Mouse (Mus musculus): ENCODE results near the gene Mccc2.

Gene Mccc2

DNA sequence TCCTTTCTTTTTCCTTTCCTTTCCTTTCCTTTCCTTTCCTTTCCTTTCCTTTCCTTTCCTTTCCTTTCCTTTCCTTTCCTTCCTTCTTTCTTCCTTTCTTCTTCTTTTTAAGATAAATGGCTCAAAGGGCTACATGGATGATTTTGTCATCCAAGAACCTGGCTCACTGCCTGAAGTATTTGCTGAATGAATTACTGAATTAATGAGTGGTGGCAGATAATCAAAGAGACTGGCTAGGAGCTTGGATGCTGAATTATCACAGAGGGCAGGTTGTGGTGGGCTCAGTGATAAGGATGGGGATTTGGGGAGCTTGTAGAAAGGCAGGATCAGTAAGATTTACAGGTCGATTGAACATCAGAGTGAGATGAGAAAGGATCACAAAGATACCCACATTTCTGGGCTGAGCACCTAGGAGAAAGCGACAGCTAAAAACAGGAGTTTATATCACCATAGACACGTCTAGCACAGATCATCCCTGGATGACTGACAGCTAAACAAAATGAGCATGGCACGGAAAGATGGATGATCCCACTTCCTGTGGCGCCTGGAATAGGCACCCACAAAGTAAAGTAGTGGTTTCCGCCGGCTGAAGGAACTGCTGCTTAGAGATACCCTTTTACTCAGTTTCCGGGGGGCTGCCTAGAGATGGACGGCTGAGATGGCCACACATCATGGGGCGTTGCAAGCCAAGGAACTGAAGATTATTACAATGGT, 76.7 kb downstream of the Mccc2 start:
- no peak for DNase-seq (ENCODE audit: low spot score)

GRCm38 (mm10) chr13:99937741-99938140, 77.7 kb downstream of the Mccc2 start:
- DNase-seq (ENCODE audit: low spot score): no peak

- no peak for DNase-seq (ENCODE audit: low spot score)
These were observed 83.0 kb downstream of the Mccc2 start for GRCm38 (mm10) chr13:99932406-99932805.

DNA sequence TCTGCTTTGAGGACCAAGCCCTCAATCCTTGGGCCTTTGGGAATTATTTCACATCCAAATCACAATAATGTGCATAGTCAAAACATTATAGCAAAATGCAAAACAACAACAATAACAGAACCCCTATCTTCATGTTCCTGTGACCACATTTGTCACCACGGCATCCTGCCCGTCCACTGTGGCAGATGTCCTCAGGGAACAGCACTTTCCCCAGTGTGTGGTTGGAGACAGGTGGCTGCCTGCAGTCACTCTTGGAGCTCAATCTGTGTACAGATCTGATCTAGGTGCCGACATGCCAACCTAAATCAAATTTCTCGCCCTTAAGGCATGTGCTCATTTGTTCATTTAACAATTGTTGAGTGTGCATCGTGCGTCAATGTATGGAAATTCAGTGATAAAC, 83.9 kb downstream of the Mccc2 start:
- no peak for DNase-seq (ENCODE audit: low spot score)

GRCm38 (mm10) chr13:99926249-99926648, 89.2 kb downstream of the Mccc2 start:
- no peak for DNase-seq (ENCODE audit: low spot score)

DNA sequence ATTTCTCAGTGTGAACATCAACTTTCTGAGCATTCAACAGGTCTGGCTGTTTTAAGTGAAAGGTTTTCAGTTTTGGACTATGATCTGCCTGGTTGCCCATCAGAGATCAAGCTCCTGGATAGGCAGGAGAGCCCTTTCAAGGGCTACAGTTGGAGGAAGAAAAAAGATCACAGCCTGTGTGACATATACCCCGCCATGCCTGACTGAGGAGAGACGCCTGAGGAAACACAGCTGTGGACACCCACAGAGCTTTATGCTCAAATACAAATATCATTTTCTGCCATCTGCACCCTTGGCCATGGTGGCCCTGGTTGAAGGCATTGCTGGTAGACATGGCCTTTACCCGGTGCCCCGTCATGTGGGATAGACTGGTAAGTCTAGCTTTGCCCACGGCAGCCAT, 99.8 kb downstream of the Mccc2 start:
- no peak for DNase-seq (ENCODE audit: low spot score)

DNA sequence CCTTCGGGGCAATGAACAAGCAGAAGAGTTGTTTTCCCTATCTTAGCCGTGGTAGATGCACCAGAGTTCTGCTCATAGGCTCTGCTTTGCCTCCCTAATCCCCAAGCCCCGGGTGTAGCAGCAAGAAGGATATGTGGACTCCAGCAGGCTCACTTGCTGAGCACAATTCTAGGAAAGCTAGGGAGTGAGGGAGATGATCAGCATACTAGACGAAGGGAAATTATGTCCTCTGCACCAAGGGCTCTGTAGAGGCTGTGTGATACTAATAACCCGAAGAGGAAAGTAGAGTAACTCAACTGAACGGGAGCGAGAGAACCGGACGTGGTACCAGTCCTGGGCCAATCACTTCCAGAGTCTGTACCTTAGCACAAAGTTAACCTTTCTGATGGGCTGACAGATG, 114.5 kb downstream of the Mccc2 start, which contains the start of gene Cartpt:
TSS of gene Cartpt (minus strand) at position 127 of the 400 bp plus-strand sequence.
- no peak for DNase-seq (ENCODE audit: low spot score)

DNA sequence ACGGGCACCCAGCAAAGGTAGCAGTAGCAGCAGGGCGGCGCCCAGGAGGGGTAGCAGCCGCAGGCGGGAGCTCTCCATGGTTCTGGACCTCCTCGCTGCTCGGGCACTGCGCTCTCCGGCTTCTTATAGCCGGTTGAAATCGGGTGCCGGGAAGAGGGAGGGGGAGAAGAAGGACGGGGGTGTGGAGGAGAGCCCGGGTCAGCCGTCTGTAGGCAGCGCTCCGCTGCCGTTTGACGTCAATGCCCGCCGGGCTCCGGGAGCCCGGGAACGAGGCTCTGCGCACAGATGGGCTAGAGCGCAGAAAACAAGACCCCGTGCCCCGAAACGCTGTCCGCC, 114.9 kb downstream of the Mccc2 start:
- peak; percentile 60 for DNase-seq (ENCODE audit: low spot score)

DNA sequence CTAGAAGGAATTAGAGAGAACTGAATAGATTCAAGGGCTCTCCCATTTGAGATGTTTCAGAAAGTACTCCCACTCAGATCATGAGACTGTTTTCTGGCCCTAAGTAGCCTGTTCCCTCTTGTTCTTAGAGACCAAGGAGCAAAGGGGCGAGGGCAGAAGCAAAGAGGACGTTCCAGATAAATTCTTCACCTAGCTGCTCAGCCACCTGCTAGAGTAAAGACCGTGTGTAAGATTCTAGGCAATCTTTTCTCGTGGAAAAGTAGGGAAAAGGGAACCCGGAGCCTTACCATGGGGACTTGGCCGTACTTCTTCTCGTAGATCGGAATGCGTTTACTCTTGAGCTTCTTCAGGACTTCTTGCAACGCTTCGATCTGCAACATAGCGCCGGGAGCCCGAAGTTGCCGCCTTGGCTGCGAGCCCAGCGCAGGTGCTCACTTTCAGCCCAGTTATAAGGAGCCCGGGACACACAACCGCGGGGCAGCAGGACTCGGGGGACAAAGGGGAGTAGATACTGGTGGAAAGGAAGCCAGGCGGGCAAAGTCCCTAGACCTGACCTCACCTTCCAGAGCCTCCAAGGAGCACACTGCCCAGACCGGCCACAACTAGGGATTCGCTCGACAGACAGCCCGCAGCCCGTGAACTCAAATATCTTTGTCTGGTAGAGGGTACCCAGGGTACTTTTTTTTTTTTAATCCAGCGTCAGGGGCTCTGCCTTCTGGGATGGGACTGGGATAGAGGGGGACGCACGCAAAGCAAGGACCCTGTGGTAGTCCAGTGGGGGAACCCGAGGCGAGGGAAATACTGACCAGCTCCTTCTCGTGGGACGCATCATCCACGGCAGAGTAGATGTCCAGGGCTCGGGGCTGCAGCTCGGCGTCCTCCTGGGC, 115.5 kb downstream of the Mccc2 start:
- DNase-seq (ENCODE audit: low spot score): no peak

- no peak for DNase-seq (ENCODE audit: low spot score)
These were observed 116.6 kb downstream of the Mccc2 start for GRCm38 (mm10) chr13:99898816-99899215.

Measured in yolk sac, embryonic 10.5 days (tissue).